Comparison of ENCODE assay signal across 24 mouse cellular contexts in genomic region chr9:59668473-59668872, GRCm38 (mm10). TPM values are rescaled to one million over a fixed set of nuclear protein-coding genes. Genes with fewer than 3 reads are reported as not detected.
A peak's percentile ranks its signal among the peaks of the same experiment; 100 is the strongest.
DNase-seq lines count a peak whose midpoint lies in the region; TF ChIP-seq lines count a peak whose summit lies in the region.
"Had no signal": no experiment of that assay in that cellular context is flagged by ENCODE, and none has a peak within 500 bp of the region (broad histone marks: within the 10 kb centered on the region; RNA-seq: fewer than 3 reads in every experiment).

No protein-coding gene starts in this region.

- peaks cover 98% of the 10 kb centered on the region for H3K4me1 ChIP-seq in E14TG2a.4 (replicated peaks; ENCODE audit: low read depth, low read length)
- H3K4me1 ChIP-seq: embryonic facial prominence, embryonic 13.5 days; embryonic facial prominence, embryonic 15.5 days had no signal

- no peaks in the 10 kb centered on the region for H3K27me3 ChIP-seq in E14TG2a.4 (ENCODE audit: insufficient read depth, low read length)
- H3K27me3 ChIP-seq: embryonic facial prominence, embryonic 13.5 days; embryonic facial prominence, embryonic 15.5 days; forebrain, embryonic 12.5 days; Patski had no signal

- TF ChIP-seq CTCF in E14TG2a.4 (conservative IDR thresholded peaks at IDR 0.05; ENCODE audit: low read length) = 0 out of 2 replicates have a peak, but pooled peaks have one; percentile 6

- H3K4me3 ChIP-seq in E14TG2a.4 (replicated peaks; ENCODE audit: low read length) = no peak overlapping the region
- H3K4me3 ChIP-seq: embryonic facial prominence, embryonic 13.5 days; embryonic facial prominence, embryonic 15.5 days; erythroblast, embryonic 14.5 days; forebrain, embryonic 10.5 days; forebrain, embryonic 12.5 days had no signal

- H3K9me3 ChIP-seq in E14TG2a.4 (ENCODE audit: low read length) = no peaks in the 10 kb centered on the region
- H3K9me3 ChIP-seq: embryonic facial prominence, embryonic 13.5 days; embryonic facial prominence, embryonic 15.5 days; forebrain, embryonic 10.5 days; forebrain, embryonic 12.5 days; G1E had no signal

- peaks cover 99% of the 10 kb centered on the region for H3K36me3 ChIP-seq in E14TG2a.4 (ENCODE audit: insufficient read depth, low read length)

- DNase-seq in heart, adult 11 months = peak; percentile 55
- DNase-seq in heart, adult 18-20 months = no peak
- DNase-seq in R1 (ENCODE audit: low read depth, low spot score) = peak; percentile 50
- no peak for DNase-seq in thymus, postnatal 0 days (ENCODE audit: low spot score)
- DNase-seq in adrenal gland, postnatal 10 days = no peak
- DNase-seq: adrenal gland, adult 8-10 months; adrenal gland, postnatal 25 days; cerebellum, adult 11 months; cerebellum, adult 18-20 months; cerebellum, adult 8-10 months; cerebellum, adult 9-11 months; cerebellum, postnatal 14 days; cerebellum, postnatal 36 days; embryo, embryonic 11 days had no signal

RNA-seq across cellular contexts. Expression of gene Gramd2, which starts 11.5 kb away (rescaled TPM):
- under 1 TPM in 1 of 2 experiments, not detected in 1; 0.28 TPM for total RNA-seq in heart, adult 18-20 months (2021)
- 0.20 and 0.41 TPM in 2 replicates for polyA plus RNA-seq in thymus, postnatal 0 days (2015; fragmentation: Nextera tagmentation; extraction: Ambion mirVana)
- under 1 TPM; 0.42 to 0.45 TPM for total RNA-seq in adrenal gland, postnatal 10 days (2021)
- total RNA-seq: common myeloid progenitor, adult 5-6 weeks; G1E had no signal
- polyA plus RNA-seq: activated CD4-positive, CD25-positive, alpha-beta regulatory T cell, adult 4 months; erythroblast, embryonic 14.5 days; G1E had no signal

RNA-seq across cellular contexts. Expression of gene Pkm, which starts 12.3 kb away (rescaled TPM):
- 1,000 to 10,000 TPM; 1,130 to 1,266 TPM for total RNA-seq in heart, adult 18-20 months (2021)
- polyA plus RNA-seq in thymus, postnatal 0 days (2015; fragmentation: Nextera tagmentation; extraction: Ambion mirVana) = 599 and 667 TPM in 2 replicates
- 100 to 1,000 TPM; 585 to 668 TPM for total RNA-seq in adrenal gland, postnatal 10 days (2021)

RNA-seq across cellular contexts. Expression of gene Parp6, which starts 51.4 kb away (rescaled TPM):
- 10 to 100 TPM; 17.0 to 17.6 TPM for total RNA-seq in heart, adult 18-20 months (2021)
- polyA plus RNA-seq in thymus, postnatal 0 days (2015; fragmentation: Nextera tagmentation; extraction: Ambion mirVana) = 23.7 and 25.2 TPM in 2 replicates
- 10 to 100 TPM; 26.2 to 35.7 TPM for total RNA-seq in adrenal gland, postnatal 10 days (2021)

Comparison
In these comparisons a context has a peak if more than half of its experiments do, and no peak if none do; other contexts are left out.
1. DNase-seq: peak in heart, adult 11 months (single experiment) and R1 (single experiment); none in heart, adult 18-20 months (0 of 2), thymus, postnatal 0 days (single experiment) and adrenal gland, postnatal 10 days (single experiment).